Comparison of ENCODE assay signal across 26 mouse cellular contexts in genomic region chr14:78908205-78908863, GRCm38 (mm10). TPM values are rescaled to one million over a fixed set of nuclear protein-coding genes. Genes with fewer than 3 reads are reported as not detected.
A peak's percentile ranks its signal among the peaks of the same experiment; 100 is the strongest.
DNase-seq lines count a peak whose midpoint lies in the region; ATAC-seq and TF ChIP-seq lines count a peak whose summit lies in the region.
"Had no signal": no experiment of that assay in that cellular context is flagged by ENCODE, and none has a peak within 500 bp of the region (broad histone marks: within the 10 kb centered on the region; RNA-seq: fewer than 3 reads in every experiment).

No protein-coding gene starts in this region.

- WGBS in hindbrain, embryonic 11.5 days: 93% methylated on average over 10 of the region's 10 CpGs

- no peak for TF ChIP-seq POLR2A in MEL (IDR thresholded peaks at IDR 0.05; ENCODE audit: control insufficient read depth in 1 of 2, insufficient read depth in 1 of 2, low read depth in 1 of 2, low read length in 2 of 2, poor library complexity in 1 of 2)

- no peak for ATAC-seq in hindbrain, embryonic 11.5 days (ENCODE audit: low FRiP score)
- ATAC-seq: forebrain, embryonic 15.5 days; hindbrain, embryonic 16.5 days; intestine, postnatal 0 days had no signal

- H3K27ac ChIP-seq in MEL (ENCODE audit: control insufficient read depth, low read depth, low read length): no peak overlapping the region
- no peak overlapping the region for H3K27ac ChIP-seq in hindbrain, embryonic 11.5 days (ENCODE audit: low read depth, low read length)
- H3K27ac ChIP-seq: embryonic facial prominence, embryonic 10.5 days; embryonic facial prominence, embryonic 13.5 days; forebrain, embryonic 12.5 days; forebrain, embryonic 15.5 days; heart, adult 2 months; heart, embryonic 10.5 days; hindbrain, embryonic 13.5 days had no signal

- no peaks in the 10 kb centered on the region for H3K9me3 ChIP-seq in MEL (replicated peaks; ENCODE audit: insufficient read depth, low read length)
- no peaks in the 10 kb centered on the region for H3K9me3 ChIP-seq in hindbrain, embryonic 11.5 days (ENCODE audit: control insufficient read depth, low read length)
- H3K9me3 ChIP-seq: embryonic facial prominence, embryonic 10.5 days; embryonic facial prominence, embryonic 13.5 days; forebrain, embryonic 12.5 days; forebrain, embryonic 15.5 days; heart, embryonic 10.5 days; hindbrain, embryonic 13.5 days had no signal

- peak; percentile 45 for DNase-seq in CD4-positive, CD25-positive, alpha-beta regulatory T cell, adult 2 months (ENCODE audit: low read depth, low spot score)
- DNase-seq in MEL (ENCODE audit: low read depth, low spot score): peak; percentile 33
- DNase-seq in induced T-regulatory cell, adult 2 months (ENCODE audit: low read depth): peak; percentile 32
- peak; percentile 69 for DNase-seq in naive thymus-derived CD4-positive, alpha-beta T cell, adult 2 months (ENCODE audit: low read depth)
- DNase-seq in spleen, postnatal 36 days (ENCODE audit: low spot score in 2 of 2): no peak
- no peak for DNase-seq in hindbrain, embryonic 11.5 days (ENCODE audit: low spot score)
- DNase-seq in layer of hippocampus, postnatal 36 days: no peak
- DNase-seq: adrenal gland, adult 2 months; adrenal gland, postnatal 14 days; cerebellum, adult 11 months; cerebellum, adult 8-10 months; cerebellum, postnatal 10 days; cerebellum, postnatal 36 days; embryo, embryonic 11 days; gastrocnemius, postnatal 10 days; gastrocnemius, postnatal 36 days; heart, adult 2 months had no signal

- H3K4me1 ChIP-seq in MEL (ENCODE audit: control insufficient read depth in 1 of 2, insufficient read depth in 2 of 2, low read length in 2 of 2): peaks cover 2 to 3% of the 10 kb centered on the region in 2 experiments; a peak in 1 of 4 replicates
- H3K4me1 ChIP-seq in hindbrain, embryonic 11.5 days (replicated peaks; ENCODE audit: control insufficient read depth, insufficient read depth, low read length): no peaks in the 10 kb centered on the region
- H3K4me1 ChIP-seq: embryonic facial prominence, embryonic 10.5 days; embryonic facial prominence, embryonic 13.5 days; forebrain, embryonic 12.5 days; forebrain, embryonic 15.5 days; heart, embryonic 10.5 days; hindbrain, embryonic 13.5 days had no signal

- no peaks in the 10 kb centered on the region for H3K79me2 ChIP-seq in MEL (ENCODE audit: control insufficient read depth, insufficient read depth, low read length, poor library complexity)

- no peak for TF ChIP-seq CTCF in MEL (IDR thresholded peaks at IDR 0.05 in 2 of 3, conservative IDR thresholded peaks at IDR 0.05 in 1 of 3; ENCODE audit: control insufficient read depth in 1 of 3, insufficient read depth in 1 of 3, low read depth in 2 of 3, low read length in 3 of 3, poor library complexity in 1 of 3, severe bottlenecking in 1 of 3)

- no peak for TF ChIP-seq RAD21 in MEL (IDR thresholded peaks at IDR 0.05; ENCODE audit: low read depth, low read length)

- no peak overlapping the region for H3K4me3 ChIP-seq in MEL (ENCODE audit: control insufficient read depth in 1 of 2, insufficient read depth in 1 of 2, low read depth in 2 of 2, low read length in 2 of 2)
- no peak overlapping the region for H3K4me3 ChIP-seq in hindbrain, embryonic 11.5 days (ENCODE audit: low read depth, low read length)
- H3K4me3 ChIP-seq: embryonic facial prominence, embryonic 10.5 days; embryonic facial prominence, embryonic 13.5 days; erythroblast, embryonic 14.5 days; forebrain, embryonic 12.5 days; forebrain, embryonic 15.5 days; heart, adult 2 months; heart, embryonic 10.5 days; hindbrain, embryonic 13.5 days had no signal

- H3K4me2 ChIP-seq in hindbrain, embryonic 11.5 days (replicated peaks; ENCODE audit: low read depth, low read length): no peak overlapping the region
- H3K4me2 ChIP-seq: embryonic facial prominence, embryonic 13.5 days; forebrain, embryonic 12.5 days; forebrain, embryonic 15.5 days; hindbrain, embryonic 13.5 days had no signal

- TF ChIP-seq EP300 in MEL (IDR thresholded peaks at IDR 0.05; ENCODE audit: low read depth in 1 of 2, low read length in 2 of 2): 0 out of 4 replicates have a peak, but pooled peaks of 1 of the 2 experiments have one; percentile 25

- H3K27me3 ChIP-seq in MEL (ENCODE audit: control insufficient read depth in 1 of 2, insufficient read depth in 2 of 2, low read length in 2 of 2): no peaks in the 10 kb centered on the region
- H3K27me3 ChIP-seq in hindbrain, embryonic 11.5 days (ENCODE audit: control insufficient read depth, insufficient read depth, low read length): no peaks in the 10 kb centered on the region
- H3K27me3 ChIP-seq: embryonic facial prominence, embryonic 13.5 days; forebrain, embryonic 12.5 days; forebrain, embryonic 15.5 days; hindbrain, embryonic 13.5 days had no signal

- H3K36me3 ChIP-seq in MEL (ENCODE audit: control insufficient read depth in 1 of 2, insufficient read depth in 2 of 2, low read length in 2 of 2): peaks cover 0 to 3% of the 10 kb centered on the region in 2 experiments; a peak in 3 of 4 replicates
- H3K36me3 ChIP-seq in hindbrain, embryonic 11.5 days (ENCODE audit: control insufficient read depth, insufficient read depth, low read length): no peaks in the 10 kb centered on the region
- H3K36me3 ChIP-seq: embryonic facial prominence, embryonic 10.5 days; embryonic facial prominence, embryonic 13.5 days; forebrain, embryonic 12.5 days; forebrain, embryonic 15.5 days; heart, embryonic 10.5 days; hindbrain, embryonic 13.5 days had no signal

- no peak overlapping the region for H3K9ac ChIP-seq in MEL (ENCODE audit: control insufficient read depth, low read depth, low read length, poor library complexity, severe bottlenecking)
- no peak overlapping the region for H3K9ac ChIP-seq in hindbrain, embryonic 11.5 days (ENCODE audit: low read depth, low read length)
- H3K9ac ChIP-seq: embryonic facial prominence, embryonic 13.5 days; forebrain, embryonic 12.5 days; forebrain, embryonic 15.5 days; hindbrain, embryonic 13.5 days had no signal

TF ChIP-seq in MEL, 35 proteins besides CTCF, POLR2A, EP300 and RAD21:
- TF ChIP-seq GATA1 (IDR thresholded peaks at IDR 0.05; ENCODE audit: low read depth, low read length) (0 out of 2 replicates have a peak, but pooled peaks have one; percentile 32), POLR2AphosphoS5 (IDR thresholded peaks at IDR 0.05; ENCODE audit: borderline replicate concordance, low read depth, low read length) (no peak)

RNA-seq across cellular contexts. Expression of gene Vwa8, which starts 59.5 kb away (rescaled TPM):
- total RNA-seq in MEL (2012; rRNA removed): 12.4 and 13.0 TPM in 2 replicates
- 10 to 100 TPM in 1 of 2 experiments, not detected in 1; 19.6 TPM for polyA plus RNA-seq in MEL (2012; ENCODE audit: insufficient read depth in 1 of 2, insufficient read length in 2 of 2, low read depth in 1 of 2, low replicate concordance in 2 of 2, missing spikeins in 1 of 2)
- 7.2 and 8.4 TPM in 2 replicates for polyA plus RNA-seq in hindbrain, embryonic 11.5 days (2014; fragmentation: Nextera tagmentation; extraction: Ambion mirVana)
- 10 to 100 TPM; 28.4 to 28.6 TPM for total RNA-seq in layer of hippocampus, postnatal 36 days (2021)

Comparison
In these comparisons a context has a peak if more than half of its experiments do, and no peak if none do; other contexts are left out.
1. DNase-seq: peak in CD4-positive, CD25-positive, alpha-beta regulatory T cell, adult 2 months (single experiment), MEL (single experiment), induced T-regulatory cell, adult 2 months (single experiment) and naive thymus-derived CD4-positive, alpha-beta T cell, adult 2 months (single experiment); none in spleen, postnatal 36 days (0 of 2), hindbrain, embryonic 11.5 days (single experiment) and layer of hippocampus, postnatal 36 days (0 of 2).